Mouse (Mus musculus): ENCODE measurements at regions not wholly inside any gene's neighbourhood (a gene's known extent, or its start where the extent isn't known, plus 50 kb on each side); places are given as distances from the start of the nearest gene placed in this dataset.
"Not testable (repeated sequence)": the region's sequence is repeated elsewhere in the genome, so short reads cannot be mapped to it uniquely, and the experiment has no call there.

DNA sequence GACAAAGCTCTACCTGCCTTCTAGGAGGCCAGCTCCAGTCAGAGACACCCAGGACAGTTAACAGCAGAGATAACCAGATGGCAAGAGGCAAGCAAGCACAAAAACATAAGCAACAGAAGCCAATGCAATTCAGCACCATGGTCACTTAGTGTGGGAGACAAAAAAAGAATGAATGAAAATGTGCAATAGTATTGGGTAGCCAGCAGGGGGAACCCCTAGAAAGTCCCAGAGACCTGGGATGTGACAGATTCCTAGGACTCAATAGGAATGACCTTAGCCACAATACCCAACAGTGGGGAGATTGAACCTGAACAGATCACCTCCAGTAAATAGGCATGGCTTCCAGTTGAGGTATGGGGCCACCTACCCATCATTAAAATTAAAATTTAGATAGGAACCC lies 409.0 kb upstream of the St6gal2 start:
- Histone ChIP-seq H3K4me2 (replicated peaks) (no peak overlapping the region), H3K36me3 (replicated peaks; ENCODE audit: control insufficient read depth, insufficient read depth) (no peaks in the 10 kb centered on the region)

DNA sequence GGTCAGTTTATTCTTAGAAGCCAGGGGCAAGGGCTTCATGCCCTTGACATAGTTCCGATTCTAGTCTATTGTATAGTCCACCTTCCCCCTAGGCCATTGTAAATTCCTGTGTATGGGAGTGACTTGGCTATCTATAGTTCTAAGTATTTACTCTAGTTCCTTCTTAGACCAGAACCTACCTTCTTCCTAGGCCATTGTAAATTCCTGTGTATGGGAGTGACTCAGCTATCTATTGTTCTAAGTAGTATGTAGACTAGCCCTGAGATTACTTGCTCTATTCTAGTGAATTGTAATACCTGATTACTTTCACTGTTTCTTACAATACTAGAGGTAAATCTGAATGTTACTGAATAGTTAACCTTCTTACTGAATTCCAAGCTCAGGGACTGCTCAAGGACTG lies 405.0 kb upstream of the St6gal2 start:
- WGBS = 91% methylated on average over 1 of the region's 1 CpGs
- not testable (repeated sequence) for H3K27me3 ChIP-seq (ENCODE audit: control insufficient read depth, insufficient read depth, low read length); H3K4me2 ChIP-seq (replicated peaks); H3K9ac ChIP-seq; H3K36me3 ChIP-seq (replicated peaks; ENCODE audit: control insufficient read depth, insufficient read depth); H3K4me3 ChIP-seq (replicated peaks; ENCODE audit: low read length); ATAC-seq (ENCODE audit: low FRiP score); H3K27ac ChIP-seq; H3K9me3 ChIP-seq (ENCODE audit: control insufficient read depth, low read length); DNase-seq (ENCODE audit: low spot score); H3K4me1 ChIP-seq (replicated peaks; ENCODE audit: control insufficient read depth, insufficient read depth, low read length)

More for the DNA sequence above, 409.0 kb upstream of the St6gal2 start:
- H3K9me3 ChIP-seq (ENCODE audit: control insufficient read depth, low read length) = no peaks in the 10 kb centered on the region
- no peak overlapping the region for H3K4me3 ChIP-seq (replicated peaks; ENCODE audit: low read length)
- no peak for DNase-seq (ENCODE audit: low spot score)
- H3K4me1 ChIP-seq (replicated peaks; ENCODE audit: control insufficient read depth, insufficient read depth, low read length) = no peaks in the 10 kb centered on the region
- no peak overlapping the region for H3K9ac ChIP-seq
- no peak overlapping the region for H3K27ac ChIP-seq
- H3K27me3 ChIP-seq (ENCODE audit: control insufficient read depth, insufficient read depth, low read length) = no peaks in the 10 kb centered on the region
- ATAC-seq (ENCODE audit: low FRiP score) = no peak

DNA sequence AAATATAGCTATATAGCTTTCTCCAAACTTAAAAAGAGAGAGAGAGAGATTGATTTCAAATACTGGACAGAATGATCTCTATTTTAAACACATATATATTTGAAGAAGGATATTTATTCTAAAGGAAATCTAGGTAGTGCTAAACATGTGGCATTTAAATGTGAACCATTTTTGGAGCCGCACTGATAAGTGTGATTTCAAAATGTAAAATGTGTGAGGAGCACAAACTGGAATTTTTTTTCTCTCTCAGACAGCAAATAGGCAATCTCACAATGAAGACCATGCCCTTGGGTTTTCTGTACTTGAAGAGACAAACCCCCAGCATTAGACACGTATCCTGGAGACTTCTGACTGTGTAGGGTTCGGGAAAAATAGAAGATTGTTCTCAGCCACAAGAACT lies 376.8 kb upstream of the St6gal2 start:
- H3K36me3 ChIP-seq (replicated peaks; ENCODE audit: control insufficient read depth, insufficient read depth) = no peaks in the 10 kb centered on the region
- no peaks in the 10 kb centered on the region for H3K27me3 ChIP-seq (ENCODE audit: control insufficient read depth, insufficient read depth, low read length)
- DNase-seq (ENCODE audit: low spot score) (no peak), ATAC-seq (ENCODE audit: low FRiP score) (no peak)
- H3K9ac ChIP-seq = no peak overlapping the region
- no peak overlapping the region for H3K4me3 ChIP-seq (replicated peaks; ENCODE audit: low read length)
- no peak overlapping the region for H3K4me2 ChIP-seq (replicated peaks)
- 90% methylated on average over 3 of the region's 3 CpGs for WGBS
- H3K4me1 ChIP-seq (replicated peaks; ENCODE audit: control insufficient read depth, insufficient read depth, low read length) = no peaks in the 10 kb centered on the region
- H3K9me3 ChIP-seq (ENCODE audit: control insufficient read depth, low read length) = no peaks in the 10 kb centered on the region
- H3K27ac ChIP-seq = no peak overlapping the region

DNA sequence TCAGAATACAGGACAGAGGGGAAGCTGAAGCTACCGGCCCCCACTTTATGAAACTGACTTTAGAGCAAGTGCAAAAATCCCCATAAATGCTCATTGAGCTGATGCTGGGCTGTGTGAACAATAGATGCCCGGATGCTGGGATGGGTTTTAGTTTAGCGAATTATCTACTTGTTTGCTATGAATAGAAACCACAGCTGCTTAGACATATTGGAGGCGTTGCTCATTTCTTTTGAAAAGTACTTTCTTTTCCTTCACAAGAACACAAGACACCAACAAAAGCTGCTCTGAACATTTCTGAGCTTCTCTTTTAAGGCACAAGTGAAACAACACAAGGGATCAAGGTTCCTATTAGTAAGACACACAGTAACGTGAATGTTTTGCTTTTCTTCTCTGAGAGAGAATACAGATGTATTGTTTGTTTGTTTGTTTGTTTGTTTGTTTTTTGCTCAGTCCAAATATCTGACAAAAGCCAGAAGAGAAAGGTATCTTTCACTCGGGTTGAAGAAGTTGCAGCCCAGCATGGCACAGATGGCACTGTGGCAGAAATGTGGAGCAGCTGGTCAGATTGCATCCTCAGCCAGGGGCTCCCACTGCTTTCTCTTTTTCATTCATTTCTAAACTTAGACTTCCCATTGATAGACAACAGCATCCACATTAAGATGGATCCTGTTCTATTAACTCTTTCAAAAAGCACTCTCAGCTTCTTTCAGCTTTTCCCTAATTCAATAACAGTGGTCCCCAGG lies 361.7 kb upstream of the St6gal2 start:
- no peak for ATAC-seq (ENCODE audit: low FRiP score)
- Histone ChIP-seq H3K9me3 (ENCODE audit: control insufficient read depth, low read length) (no peaks in the 10 kb centered on the region), H3K4me3 (replicated peaks; ENCODE audit: low read length) (no peak overlapping the region), H3K36me3 (replicated peaks; ENCODE audit: control insufficient read depth, insufficient read depth) (no peaks in the 10 kb centered on the region), H3K4me1 (replicated peaks; ENCODE audit: control insufficient read depth, insufficient read depth, low read length) (no peaks in the 10 kb centered on the region), H3K27ac (no peak overlapping the region), H3K27me3 (ENCODE audit: control insufficient read depth, insufficient read depth, low read length) (no peaks in the 10 kb centered on the region), H3K4me2 (replicated peaks) (no peak overlapping the region), H3K9ac (no peak overlapping the region)
- WGBS = 71% methylated on average over 6 of the region's 6 CpGs
- no peak for DNase-seq (ENCODE audit: low spot score)

DNA sequence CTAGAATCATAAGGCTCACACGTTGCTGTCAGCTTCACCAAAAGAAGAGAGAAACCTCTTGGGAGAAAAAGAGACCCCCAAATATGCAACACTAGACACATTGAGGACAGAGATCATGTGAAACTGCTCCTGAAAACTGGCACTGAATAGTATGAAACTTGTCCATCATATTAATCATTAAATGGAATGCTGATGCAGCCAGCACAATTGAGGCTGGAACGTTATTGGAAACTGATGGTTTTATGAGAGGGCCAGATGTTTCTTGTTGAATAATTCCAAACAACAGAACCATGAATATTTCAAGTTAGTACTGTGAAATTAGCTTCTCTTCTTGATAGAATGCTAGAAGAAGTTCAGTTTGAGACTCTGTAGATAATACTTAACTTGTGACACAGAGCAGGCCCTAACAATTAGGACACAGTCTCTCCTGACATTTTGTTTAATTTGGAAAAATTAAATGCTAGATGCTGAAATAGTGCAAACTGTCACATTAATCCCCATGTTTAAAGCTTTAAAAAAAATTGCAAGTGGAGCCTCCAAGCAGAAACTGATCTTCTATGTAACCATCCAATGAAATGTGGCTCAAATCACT lies 354.4 kb upstream of the St6gal2 start:
- 60% methylated on average over 2 of the region's 2 CpGs for WGBS
- DNase-seq (ENCODE audit: low spot score) (no peak), ATAC-seq (ENCODE audit: low FRiP score) (no peak)
- no peak overlapping the region for H3K4me2 ChIP-seq (replicated peaks)
- no peak overlapping the region for H3K9ac ChIP-seq
- H3K4me3 ChIP-seq (replicated peaks; ENCODE audit: low read length) = no peak overlapping the region
- H3K9me3 ChIP-seq (ENCODE audit: control insufficient read depth, low read length) = no peaks in the 10 kb centered on the region
- H3K4me1 ChIP-seq (replicated peaks; ENCODE audit: control insufficient read depth, insufficient read depth, low read length) = no peaks in the 10 kb centered on the region
- no peaks in the 10 kb centered on the region for H3K36me3 ChIP-seq (replicated peaks; ENCODE audit: control insufficient read depth, insufficient read depth)
- H3K27me3 ChIP-seq (ENCODE audit: control insufficient read depth, insufficient read depth, low read length) = no peaks in the 10 kb centered on the region
- H3K27ac ChIP-seq = no peak overlapping the region

DNA sequence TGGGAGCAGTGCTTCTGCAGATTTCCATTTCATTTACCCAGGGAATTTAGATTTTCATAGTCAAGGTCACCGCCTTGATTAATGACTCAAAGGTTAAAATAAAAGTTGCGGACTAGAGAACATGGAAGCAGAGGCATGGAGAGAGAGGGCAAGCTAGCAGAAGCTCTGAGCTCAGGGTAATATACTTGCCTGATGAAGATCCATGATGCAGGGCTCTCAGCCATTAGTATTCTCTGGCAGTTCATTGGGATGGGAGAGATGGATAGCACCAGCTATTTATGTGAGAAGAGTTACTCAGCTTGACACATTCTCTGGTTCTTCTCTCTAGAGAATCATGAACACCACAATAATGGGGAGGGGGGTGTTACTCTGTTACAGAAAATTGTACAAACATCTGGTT lies 341.7 kb upstream of the St6gal2 start:
- Histone ChIP-seq H3K4me1 (replicated peaks; ENCODE audit: control insufficient read depth, insufficient read depth, low read length) (no peaks in the 10 kb centered on the region), H3K4me2 (replicated peaks) (no peak overlapping the region), H3K36me3 (replicated peaks; ENCODE audit: control insufficient read depth, insufficient read depth) (no peaks in the 10 kb centered on the region), H3K4me3 (replicated peaks; ENCODE audit: low read length) (no peak overlapping the region), H3K9me3 (ENCODE audit: control insufficient read depth, low read length) (no peaks in the 10 kb centered on the region), H3K27ac (no peak overlapping the region), H3K27me3 (ENCODE audit: control insufficient read depth, insufficient read depth, low read length) (no peaks in the 10 kb centered on the region), H3K9ac (no peak overlapping the region)
- no peak for DNase-seq (ENCODE audit: low spot score)
- WGBS = 80% methylated on average over 2 of the region's 2 CpGs
- ATAC-seq (ENCODE audit: low FRiP score) = no peak

DNA sequence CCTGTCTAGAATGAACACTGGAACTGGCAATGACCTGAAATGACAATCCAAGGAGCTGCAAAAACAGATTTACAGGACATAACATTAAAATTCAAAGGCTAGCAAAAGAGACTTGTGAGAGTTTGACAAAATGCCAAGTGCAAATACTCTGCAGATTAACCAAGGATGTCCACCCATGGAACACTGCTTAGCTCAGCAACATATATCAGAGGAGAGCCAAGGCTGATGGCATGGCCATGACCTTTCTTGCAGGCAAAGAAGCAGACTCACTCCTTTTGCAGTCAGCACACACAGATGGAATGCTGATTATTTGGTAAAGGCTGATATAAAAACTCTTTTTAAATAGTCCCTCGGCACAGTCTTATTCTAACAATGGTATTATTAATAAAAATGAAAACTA lies 320.3 kb upstream of the St6gal2 start:
- no peak overlapping the region for H3K4me3 ChIP-seq (replicated peaks; ENCODE audit: low read length)
- H3K36me3 ChIP-seq (replicated peaks; ENCODE audit: control insufficient read depth, insufficient read depth) = no peaks in the 10 kb centered on the region
- 91% methylated on average over 1 of the region's 1 CpGs for WGBS
- no peaks in the 10 kb centered on the region for H3K27me3 ChIP-seq (ENCODE audit: control insufficient read depth, insufficient read depth, low read length)
- H3K4me1 ChIP-seq (replicated peaks; ENCODE audit: control insufficient read depth, insufficient read depth, low read length) = no peaks in the 10 kb centered on the region
- no peak overlapping the region for H3K4me2 ChIP-seq (replicated peaks)
- peak; percentile 22 for DNase-seq (ENCODE audit: low spot score)
- H3K27ac ChIP-seq = no peak overlapping the region
- no peak for ATAC-seq (ENCODE audit: low FRiP score)
- H3K9ac ChIP-seq = no peak overlapping the region
- H3K9me3 ChIP-seq (ENCODE audit: control insufficient read depth, low read length) = no peaks in the 10 kb centered on the region

DNA sequence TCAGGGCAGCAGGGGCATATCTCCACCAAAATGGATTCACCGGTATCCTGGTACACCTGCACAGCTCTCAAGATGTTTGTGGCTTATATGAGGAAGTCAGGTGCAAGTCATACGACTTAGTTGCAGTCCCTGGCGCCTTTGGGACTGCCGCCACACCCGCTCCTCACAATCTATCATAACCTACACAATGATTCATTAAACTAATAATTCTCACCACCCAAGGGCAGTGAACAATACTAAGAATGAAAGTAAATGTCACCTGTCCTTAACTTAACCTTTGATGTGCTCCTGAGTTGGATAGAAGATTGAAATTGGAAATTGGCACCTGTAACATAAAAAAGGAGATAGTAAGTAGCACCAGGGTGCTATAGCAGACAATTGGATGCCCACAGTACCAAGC lies 315.1 kb upstream of the St6gal2 start:
- not testable (repeated sequence) for H3K9me3 ChIP-seq (ENCODE audit: control insufficient read depth, low read length); H3K27ac ChIP-seq; ATAC-seq (ENCODE audit: low FRiP score); H3K36me3 ChIP-seq (replicated peaks; ENCODE audit: control insufficient read depth, insufficient read depth); H3K4me2 ChIP-seq (replicated peaks); H3K27me3 ChIP-seq (ENCODE audit: control insufficient read depth, insufficient read depth, low read length); H3K9ac ChIP-seq; DNase-seq (ENCODE audit: low spot score); H3K4me1 ChIP-seq (replicated peaks; ENCODE audit: control insufficient read depth, insufficient read depth, low read length); H3K4me3 ChIP-seq (replicated peaks; ENCODE audit: low read length)
- 86% methylated on average over 5 of the region's 5 CpGs for WGBS

Data from hindbrain, embryonic 14.5 days (tissue).